Mouse (Mus musculus) CD4-positive, CD25-positive, alpha-beta regulatory T cell, adult 4 months (primary cell): Measurements from ENCODE around the gene Hemgn. TPM values are rescaled to one million over a fixed set of nuclear protein-coding genes. Genes with fewer than 3 reads are reported as not detected.

ENCODE experiments used
- ATAC-seq: one replicate; pipeline ENCODE4 v1.8.0; 2017
- polyA plus RNA-seq, 2 experiments: library from polyadenylated mRNA; unstranded; fragments of 100-300 nt; shearing (Covaris generic); gene quantifications; one replicate each; pipeline ENCODE4 v1.2.1; 2017

Gene Hemgn
- polyA plus RNA-seq, 2 experiments from 2014 or later = 0.36 TPM; not detected in 1

- ATAC-seq = no peak
Measured at GRCm38 (mm10) chr4:46353045-46353444, 60.3 kb downstream of the Hemgn start.

- no peak for ATAC-seq
Measured at GRCm38 (mm10) chr4:46349530-46349929, 63.8 kb downstream of the Hemgn start.

- ATAC-seq = no peak
Measured at GRCm38 (mm10) chr4:46348897-46349296, 64.4 kb downstream of the Hemgn start.

GRCm38 (mm10) chr4:46347580-46348515 lies 65.5 kb downstream of the Hemgn start:
- ATAC-seq = no peak

- no peak for ATAC-seq
Measured at GRCm38 (mm10) chr4:46347141-46347540, 66.2 kb downstream of the Hemgn start.

GRCm38 (mm10) chr4:46346221-46346620 lies 67.1 kb downstream of the Hemgn start:
- ATAC-seq = no peak

GRCm38 (mm10) chr4:46345773-46346100 lies 67.6 kb downstream of the Hemgn start:
- no peak for ATAC-seq

- ATAC-seq = no peak
Measured at GRCm38 (mm10) chr4:46345056-46345772, 68.1 kb downstream of the Hemgn start.

GRCm38 (mm10) chr4:46344288-46344687 lies 69.0 kb downstream of the Hemgn start:
- peak; percentile 54 for ATAC-seq

Other genes starting within 250 kb of the Hemgn start
- gene Xpa, start 217.2 kb downstream of the Hemgn start, polyA plus RNA-seq = 10 to 100 TPM; 13.3 to 16.8 TPM
- gene Foxe1, start 69.9 kb downstream of the Hemgn start, polyA plus RNA-seq = not detected
- 10 to 100 TPM; 20.9 TPM for gene Trmo, start 24.1 kb downstream of the Hemgn start, polyA plus RNA-seq
- gene Anp32b, start 37.4 kb upstream of the Hemgn start, polyA plus RNA-seq = 10 to 100 TPM; 36.6 to 47.9 TPM
- gene Nans, start 75.7 kb upstream of the Hemgn start, polyA plus RNA-seq = 10 to 100 TPM; 67.1 to 69.6 TPM
- 10 to 100 TPM; 33.2 to 35.8 TPM for gene Trim14, start 122.6 kb upstream of the Hemgn start, polyA plus RNA-seq
- gene Coro2a, start 188.7 kb upstream of the Hemgn start, polyA plus RNA-seq = 100 to 1,000 TPM; 104 to 110 TPM
- under 1 TPM; 0.18 to 0.58 TPM for gene Tbc1d2, start 236.7 kb upstream of the Hemgn start, polyA plus RNA-seq